Mouse (Mus musculus): ENCODE measurements around the gene Il1r2.

The Il1r2 gene

GRCm38 (mm10) chr1:40061359-40061758, 12.5 kb upstream of the Il1r2 start:
- no peak for DNase-seq (ENCODE audit: low spot score)

- no peak for DNase-seq (ENCODE audit: low spot score)
These were observed 10.5 kb upstream of the Il1r2 start for GRCm38 (mm10) chr1:40063409-40063808.

GRCm38 (mm10) chr1:40064508-40064907, 9.4 kb upstream of the Il1r2 start:
- no peak for DNase-seq (ENCODE audit: low spot score)

GRCm38 (mm10) chr1:40072558-40072957, 1.3 kb upstream of the Il1r2 start:
- DNase-seq (ENCODE audit: low spot score): no peak

- DNase-seq (ENCODE audit: low spot score): no peak
These were observed 3.4 kb downstream of the Il1r2 start for GRCm38 (mm10) chr1:40077328-40077727.

GRCm38 (mm10) chr1:40081041-40081440, 7.2 kb downstream of the Il1r2 start:
- DNase-seq (ENCODE audit: low spot score): no peak

- DNase-seq (ENCODE audit: low spot score): no peak
These were observed 10.5 kb downstream of the Il1r2 start for GRCm38 (mm10) chr1:40084386-40084785.

GRCm38 (mm10) chr1:40085403-40086182, 11.7 kb downstream of the Il1r2 start:
- peak; percentile 62 for DNase-seq (ENCODE audit: low spot score)

GRCm38 (mm10) chr1:40091160-40091559, 17.3 kb downstream of the Il1r2 start:
- DNase-seq (ENCODE audit: low spot score): no peak

- no peak for DNase-seq (ENCODE audit: low spot score)
These were observed 18.7 kb downstream of the Il1r2 start for GRCm38 (mm10) chr1:40092541-40092940.

- DNase-seq (ENCODE audit: low spot score): no peak
These were observed 20.9 kb downstream of the Il1r2 start for GRCm38 (mm10) chr1:40094601-40095304.

GRCm38 (mm10) chr1:40095585-40095984, 21.7 kb downstream of the Il1r2 start:
- DNase-seq (ENCODE audit: low spot score): no peak

GRCm38 (mm10) chr1:40106306-40106705, 32.4 kb downstream of the Il1r2 start:
- no peak for DNase-seq (ENCODE audit: low spot score)

GRCm38 (mm10) chr1:40106719-40107118, 32.8 kb downstream of the Il1r2 start:
- DNase-seq (ENCODE audit: low spot score): no peak

- no peak for DNase-seq (ENCODE audit: low spot score)
These were observed 34.3 kb downstream of the Il1r2 start for GRCm38 (mm10) chr1:40107971-40108749.

- no peak for DNase-seq (ENCODE audit: low spot score)
These were observed 35.9 kb downstream of the Il1r2 start for GRCm38 (mm10) chr1:40109736-40110135.

GRCm38 (mm10) chr1:40115271-40115670, 41.4 kb downstream of the Il1r2 start:
- DNase-seq (ENCODE audit: low spot score): peak; percentile 74

GRCm38 (mm10) chr1:40116422-40116821, 42.5 kb downstream of the Il1r2 start:
- DNase-seq (ENCODE audit: low spot score): peak; percentile 89

GRCm38 (mm10) chr1:40117565-40117964, 43.7 kb downstream of the Il1r2 start:
- peak; percentile 36 for DNase-seq (ENCODE audit: low spot score)

- DNase-seq (ENCODE audit: low spot score): no peak
These were observed 50.4 kb downstream of the Il1r2 start for GRCm38 (mm10) chr1:40124237-40124636.

GRCm38 (mm10) chr1:40128481-40128880, 54.6 kb downstream of the Il1r2 start:
- no peak for DNase-seq (ENCODE audit: low spot score)

- no peak for DNase-seq (ENCODE audit: low spot score)
These were observed 55.4 kb downstream of the Il1r2 start for GRCm38 (mm10) chr1:40129321-40129720.

GRCm38 (mm10) chr1:40131631-40132030, 57.8 kb downstream of the Il1r2 start:
- no peak for DNase-seq (ENCODE audit: low spot score)

Data from lung, postnatal 25 days (tissue).